Mouse (Mus musculus) T-helper 17 cell (primary cell): ENCODE data around the gene Myh13.

ENCODE experiments used
- in situ Hi-C, 2 experiments: fragments of 300-600 bp; cut with MboI, MseI; formaldehyde crosslinking; loops; 1 replicate in 1 of 2; 2 replicates in 1 of 2; pipeline ENCODE4 v1.15.1; 2025; ENCODE audit warnings: high pct_unique_total_duplicates in 2 of 2

Myh13 gene

DNA sequence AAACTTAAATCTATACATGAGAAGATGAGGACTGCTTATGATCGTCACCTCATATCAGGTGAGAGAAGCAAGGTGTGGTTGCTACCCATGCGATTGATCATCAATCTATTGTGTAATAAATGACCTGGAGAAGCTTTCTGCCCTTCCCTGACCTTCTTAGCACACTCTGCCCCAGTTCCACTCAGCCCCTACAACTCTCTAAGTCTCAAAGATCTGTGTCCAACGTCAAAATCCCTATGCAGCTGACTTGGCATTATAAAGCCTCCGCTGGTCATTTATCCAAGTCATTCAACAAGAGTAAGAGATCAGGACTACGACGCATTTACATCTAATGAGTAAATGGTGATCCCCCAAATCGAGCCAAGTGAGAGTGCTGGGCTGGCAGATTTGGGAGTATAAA is at the start of gene Myh13:
Myh13 (plus strand) TSS at position 301 of the 400 bp plus-strand sequence.
- in situ Hi-C loops, result no loop called here

DNA sequence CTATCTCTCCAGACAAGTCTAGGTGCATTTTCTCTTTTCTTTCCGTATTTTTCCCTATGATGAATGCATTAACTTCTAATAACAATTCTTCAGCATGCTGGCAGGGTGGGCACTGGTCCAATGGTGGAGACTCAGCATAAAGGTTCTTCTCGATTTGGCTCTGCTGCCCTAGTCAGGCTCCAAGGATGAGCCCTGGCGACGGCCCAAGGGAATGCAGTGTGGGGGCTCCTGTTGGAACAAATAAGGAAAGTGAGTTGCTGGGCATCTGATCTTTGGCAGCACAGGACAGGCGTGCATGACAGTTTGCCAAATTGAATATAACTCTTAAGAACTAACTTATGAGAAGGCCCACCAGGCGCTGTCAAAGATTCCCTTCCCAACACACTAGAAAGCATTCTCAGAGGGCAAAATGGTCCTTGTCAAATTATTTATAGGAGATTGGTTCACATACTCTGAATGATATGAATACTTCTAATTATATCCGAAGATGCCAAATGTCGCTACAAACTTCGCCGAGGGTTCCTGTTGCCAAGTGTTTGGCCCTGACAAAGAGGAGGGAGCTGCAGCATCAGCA is 44.8 kb upstream of the Myh13 start, which contains the start of gene Myh8:
Myh8 (plus strand) TSS at position 524 of the 574 bp plus-strand sequence.
- in situ Hi-C loops, result no loop called here

DNA sequence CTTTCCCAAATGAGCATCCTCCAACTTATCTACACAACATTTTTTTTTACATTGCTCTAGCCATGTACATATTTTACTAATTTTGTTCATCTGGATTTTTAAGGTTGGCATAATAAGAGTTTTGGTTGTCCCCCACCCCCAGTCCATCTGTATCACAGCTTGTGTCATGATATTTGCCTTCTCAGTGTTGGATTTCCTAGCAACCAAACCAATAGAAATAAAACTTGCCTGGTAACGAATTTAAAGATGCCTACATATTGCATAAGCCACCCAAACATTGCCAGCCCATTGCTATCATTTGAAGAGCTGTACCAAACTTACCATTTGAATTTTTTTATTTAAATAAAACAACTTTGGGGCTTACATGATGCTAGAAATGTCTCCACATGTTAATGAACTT is 28.0 kb upstream of the Myh13 start:
- in situ Hi-C loops, result no loop called here

DNA sequence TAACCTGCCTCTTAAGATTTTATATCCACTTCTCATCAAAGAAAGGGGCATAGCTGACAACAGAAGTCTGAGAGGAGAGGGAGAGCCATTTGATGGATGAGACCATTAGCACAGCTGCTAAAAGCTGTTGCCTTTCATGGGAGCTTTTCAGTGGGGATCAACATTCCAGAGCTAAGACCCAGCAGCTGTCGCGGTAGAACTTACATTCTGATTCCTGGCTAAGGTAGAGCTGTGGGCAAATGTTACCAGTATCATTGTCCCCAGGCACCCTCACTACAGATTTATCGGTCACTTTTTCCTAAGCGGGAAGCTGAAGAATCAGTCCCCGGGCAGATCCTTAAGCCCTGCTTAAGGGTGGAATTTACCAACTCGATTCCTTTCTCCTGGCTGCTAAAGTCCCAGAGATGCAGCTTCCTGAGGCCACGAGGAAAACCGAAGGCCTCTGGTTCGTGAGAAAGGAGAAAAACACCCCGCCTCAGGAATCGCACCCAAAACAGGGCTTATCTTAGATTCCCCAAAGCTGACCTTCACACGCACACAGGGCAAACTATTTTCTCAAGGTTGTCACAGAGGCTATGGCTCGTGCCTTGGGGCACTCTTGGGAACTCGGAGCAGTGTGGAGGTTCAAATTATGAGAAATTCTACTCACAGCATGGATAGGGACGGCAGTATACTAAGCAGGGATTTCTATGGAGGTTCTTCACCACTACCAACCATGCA is 7.6 kb upstream of the Myh13 start:
- in situ Hi-C loops, result no loop called here

DNA sequence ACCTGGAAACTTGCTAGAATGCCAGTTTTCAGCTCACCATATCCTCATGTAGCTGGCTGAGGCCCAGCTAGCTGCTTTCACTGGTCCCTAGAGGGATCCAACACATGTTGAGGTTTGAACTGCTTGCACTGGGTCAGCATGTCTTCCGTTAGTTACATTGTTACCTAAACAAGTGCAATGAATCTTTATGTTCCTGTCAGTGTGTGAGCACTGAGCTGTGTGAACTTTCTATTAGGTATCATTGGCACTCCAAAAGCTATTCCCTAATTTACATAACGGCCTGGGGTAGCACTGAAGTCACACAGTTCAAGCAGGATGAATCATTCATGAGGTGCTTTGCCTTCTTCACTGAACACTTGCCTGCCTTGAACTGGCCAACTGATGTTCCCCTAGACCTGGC is 5.1 kb downstream of the Myh13 start:
- in situ Hi-C loops, result no loop called here

DNA sequence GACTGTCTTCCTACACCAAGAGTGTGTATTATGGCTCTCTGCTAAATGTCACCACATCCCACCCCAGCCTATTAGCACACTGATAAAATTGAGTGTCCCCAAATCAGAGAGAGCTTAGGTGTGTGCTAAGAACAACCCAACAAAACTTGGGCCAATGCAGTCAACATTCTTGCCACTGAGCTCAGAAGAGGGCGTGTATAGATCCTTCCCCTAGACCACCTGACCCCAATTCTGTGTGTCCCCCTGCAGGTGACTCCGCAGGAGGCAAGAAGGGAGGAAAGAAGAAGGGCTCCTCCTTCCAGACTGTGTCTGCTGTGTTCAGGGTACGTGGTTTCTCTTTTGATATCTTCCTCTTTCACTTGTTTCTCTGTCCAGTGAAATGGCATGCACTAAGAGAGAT is 23.1 kb downstream of the Myh13 start:
- in situ Hi-C loops, result loop anchor here in 1 of 2 experiments (10.0 kb wide), 1 partner anchor 350 kb away; no protein-coding TSS in a partner anchor

DNA sequence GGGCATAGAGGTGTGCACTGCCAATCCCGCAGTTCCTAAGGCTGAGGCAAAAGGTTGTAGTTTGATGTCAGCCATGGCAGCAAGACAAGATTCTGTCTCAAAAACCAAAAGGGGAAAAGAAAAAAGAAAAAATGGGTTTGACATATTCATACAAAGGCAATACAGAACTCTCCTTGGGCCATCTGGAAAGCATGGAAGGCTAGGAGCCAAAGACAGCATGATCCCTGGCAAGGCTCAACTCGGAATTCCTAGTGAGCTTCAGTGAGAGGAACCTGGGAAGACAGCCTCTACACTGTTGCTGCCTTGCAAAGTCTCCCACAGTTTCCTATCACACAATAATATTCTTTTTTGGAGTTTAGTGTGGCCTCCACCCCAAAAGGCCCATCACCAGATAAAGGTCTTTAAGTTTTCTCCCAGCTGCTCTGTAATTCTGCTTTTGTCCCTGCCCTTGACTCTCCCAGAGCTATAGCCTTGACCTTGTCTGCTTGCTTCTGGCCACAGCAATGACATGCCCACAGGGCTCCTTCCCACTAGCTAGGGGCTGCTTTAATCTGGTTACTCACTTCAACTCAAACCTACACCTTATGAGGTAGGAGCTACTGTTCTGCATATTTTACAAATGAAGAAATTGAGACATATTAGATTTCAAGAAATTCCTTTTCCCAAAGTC is 23.9 kb downstream of the Myh13 start:
- in situ Hi-C loops, result loop anchor here in 1 of 2 experiments (10.0 kb wide), 1 partner anchor 351 kb away; no protein-coding TSS in a partner anchor

DNA sequence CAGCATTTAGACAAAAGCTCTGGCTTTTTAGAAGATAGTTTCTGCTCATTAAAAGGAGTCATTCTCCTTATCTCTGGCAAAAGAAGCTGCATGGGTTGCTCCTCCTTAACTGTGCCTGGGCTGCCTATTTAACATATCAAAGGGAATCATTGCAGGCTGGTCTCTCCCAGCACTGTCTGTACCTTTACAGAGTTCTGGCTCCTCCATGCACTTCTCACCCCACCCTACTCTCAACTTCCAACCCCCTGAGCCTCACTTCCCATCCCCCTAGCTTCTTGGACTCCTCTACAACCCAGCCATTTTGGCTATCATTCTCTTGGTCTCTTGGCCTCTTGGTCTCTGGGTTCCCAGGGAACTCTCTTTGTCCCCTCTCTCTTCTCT is 24.4 kb downstream of the Myh13 start:
- in situ Hi-C loops, result loop anchor here in 1 of 2 experiments (10.0 kb wide), 1 partner anchor 351 kb away; no protein-coding TSS in a partner anchor

DNA sequence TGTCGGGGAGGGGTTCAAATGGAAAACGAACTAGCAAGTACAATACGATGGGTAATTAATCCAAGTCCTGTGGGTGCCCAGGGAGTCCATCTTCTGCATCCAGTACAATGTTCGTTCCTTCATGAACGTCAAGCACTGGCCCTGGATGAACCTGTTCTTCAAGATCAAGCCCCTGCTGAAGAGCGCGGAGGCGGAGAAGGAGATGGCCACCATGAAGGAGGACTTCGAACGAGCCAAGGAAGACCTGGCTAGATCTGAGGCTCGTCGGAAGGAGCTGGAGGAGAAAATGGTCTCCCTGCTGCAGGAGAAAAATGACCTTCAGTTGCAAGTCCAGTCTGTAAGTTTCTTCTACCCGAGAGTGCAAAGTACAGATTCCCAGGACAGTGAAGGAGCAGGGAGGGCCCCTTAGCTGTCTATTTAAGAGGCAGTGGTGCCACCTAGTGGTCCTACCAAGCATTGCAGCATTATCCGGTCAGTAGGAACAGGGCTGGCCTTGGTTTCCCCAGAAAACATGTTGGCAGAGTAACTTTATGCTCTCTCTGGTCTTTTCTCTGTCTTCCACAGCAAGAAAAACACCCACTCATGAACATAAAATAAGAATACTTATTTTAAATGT is 28.8 kb downstream of the Myh13 start:
- in situ Hi-C loops, result loop anchor here in 1 of 2 experiments (5.0 to 10.0 kb wide), 2 partner anchors 238 to 335 kb away; no protein-coding TSS in a partner anchor

DNA sequence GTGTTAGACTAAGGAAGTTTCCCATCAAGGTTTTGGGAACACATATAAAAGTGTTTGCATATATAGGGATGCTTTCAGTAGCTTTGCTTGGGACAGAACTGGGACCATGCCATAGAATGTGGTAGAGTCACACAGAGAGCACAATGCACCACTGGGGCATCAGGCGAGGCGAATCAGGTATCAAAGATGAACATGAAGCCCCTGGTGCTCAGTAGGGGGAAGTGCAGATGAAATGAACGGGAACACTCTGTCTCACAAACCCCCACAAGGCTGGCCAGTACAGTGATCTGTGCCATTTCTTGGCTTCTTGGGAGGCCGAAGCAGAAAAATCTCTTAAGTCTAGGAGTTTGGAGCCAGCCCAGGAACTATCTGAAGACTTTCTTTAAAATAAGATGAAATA is 31.6 kb downstream of the Myh13 start:
- in situ Hi-C loops, result loop anchor here in 1 of 2 experiments (5.0 to 10.0 kb wide), 2 partner anchors 241 to 338 kb away; no protein-coding TSS in a partner anchor

DNA sequence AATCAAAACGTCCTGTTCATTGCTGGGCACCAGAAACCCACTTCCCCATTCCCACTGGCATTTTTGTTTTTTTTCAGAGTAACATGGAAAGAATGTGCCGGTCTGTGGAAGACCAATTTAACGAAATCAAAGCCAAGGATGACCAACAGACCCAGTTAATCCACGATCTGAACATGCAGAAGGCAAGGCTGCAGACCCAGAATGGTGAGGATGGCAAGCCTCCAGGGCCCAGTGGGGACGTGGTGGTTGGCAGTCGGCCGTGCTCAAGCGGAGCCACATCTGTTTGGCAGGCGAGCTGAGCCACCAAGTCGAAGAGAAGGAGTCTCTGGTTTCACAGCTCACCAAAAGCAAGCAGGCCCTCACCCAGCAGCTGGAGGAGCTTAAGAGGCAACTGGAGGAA is 36.6 kb downstream of the Myh13 start:
- in situ Hi-C loops, result loop anchor here (5.0 to 10.0 kb wide), 2 partner anchors 246 to 343 kb away; no protein-coding TSS in a partner anchor

DNA sequence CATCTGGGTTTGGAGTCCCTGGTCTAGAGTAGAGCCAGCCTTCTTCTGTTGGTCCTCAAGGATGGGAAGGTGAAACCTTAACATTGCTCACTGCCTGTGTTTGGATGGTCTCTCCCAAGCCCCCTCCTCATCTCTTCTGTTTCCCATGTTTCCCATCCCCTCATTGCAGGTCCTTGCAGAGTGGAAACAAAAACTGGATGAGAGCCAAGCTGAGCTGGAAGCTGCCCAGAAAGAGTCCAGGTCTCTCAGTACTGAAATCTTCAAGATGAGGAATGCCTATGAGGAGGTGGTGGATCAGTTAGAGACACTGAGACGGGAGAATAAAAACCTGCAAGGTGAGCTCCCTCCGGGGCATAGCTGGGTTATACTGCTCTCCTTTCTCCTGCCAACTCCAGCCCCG is 40.8 kb downstream of the Myh13 start:
- in situ Hi-C loops, result no loop called here

DNA sequence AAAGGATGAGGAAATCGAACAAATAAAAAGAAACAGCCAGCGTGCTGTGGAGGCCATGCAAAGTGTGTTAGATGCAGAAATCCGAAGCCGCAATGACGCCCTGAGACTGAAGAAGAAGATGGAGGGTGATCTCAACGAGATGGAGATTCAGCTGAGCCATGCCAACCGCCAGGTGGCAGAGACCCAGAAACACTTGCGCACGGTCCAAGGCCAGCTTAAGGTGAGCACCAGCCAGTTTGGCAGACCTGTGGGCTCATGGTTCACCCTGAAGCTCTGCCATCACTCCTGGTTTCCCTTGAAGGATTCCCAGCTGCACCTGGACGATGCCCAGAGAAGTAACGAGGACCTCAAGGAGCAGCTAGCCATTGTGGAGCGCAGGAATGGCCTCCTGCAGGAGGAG is 43.1 kb downstream of the Myh13 start:
- in situ Hi-C loops, result no loop called here

DNA sequence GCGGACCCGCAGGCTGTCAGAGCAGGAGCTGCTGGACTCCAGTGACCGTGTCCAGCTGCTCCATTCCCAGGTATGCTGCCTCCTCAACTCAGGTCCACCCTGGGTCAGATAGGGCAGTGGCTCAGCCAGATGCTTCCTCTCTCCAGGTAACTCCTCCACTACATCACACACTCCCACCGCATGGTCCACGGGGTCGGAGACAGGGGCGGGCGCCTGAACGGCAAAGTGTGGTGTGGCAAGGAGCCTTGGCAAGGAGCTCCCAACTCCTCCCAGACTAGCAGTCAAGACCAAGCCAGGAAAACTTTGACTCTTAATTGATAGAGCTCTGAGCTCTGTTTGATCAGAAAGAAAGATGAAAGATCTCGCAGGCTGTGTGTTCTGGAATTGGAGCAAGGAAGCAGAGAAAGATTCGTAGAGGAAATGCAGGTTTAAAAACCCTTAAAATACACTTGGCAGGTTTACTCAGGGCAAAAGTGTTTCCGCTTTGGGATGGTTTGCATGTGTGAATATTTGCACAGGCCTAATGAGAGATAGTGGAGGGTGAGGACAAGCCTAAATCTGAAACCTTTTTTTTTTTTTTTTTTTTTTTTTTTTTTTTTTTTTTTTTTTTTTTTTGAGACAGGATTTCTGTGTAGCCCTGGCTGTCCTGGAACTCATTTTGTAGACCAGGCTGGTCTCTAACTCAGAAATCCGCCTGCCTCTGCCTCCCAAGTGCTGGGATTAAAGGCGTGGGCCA is 43.7 kb downstream of the Myh13 start:
- in situ Hi-C loops, result no loop called here

DNA sequence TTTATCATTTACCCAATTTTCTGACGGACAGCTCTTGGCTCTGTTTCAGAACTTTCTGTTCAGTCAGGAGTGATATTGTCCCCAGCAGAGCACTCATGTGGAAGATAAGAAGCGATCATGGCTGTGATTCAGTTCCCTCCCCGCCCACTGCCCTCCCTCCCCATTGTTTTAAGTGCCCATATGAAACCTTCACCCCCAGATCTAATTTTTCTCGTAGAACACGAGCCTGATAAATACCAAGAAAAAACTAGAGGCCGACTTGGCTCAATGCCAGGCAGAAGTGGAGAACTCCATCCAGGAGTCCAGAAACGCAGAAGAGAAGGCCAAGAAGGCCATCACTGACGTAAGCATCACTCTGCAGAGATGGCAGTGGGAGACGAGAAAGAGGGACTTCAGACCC is 45.5 kb downstream of the Myh13 start:
- in situ Hi-C loops, result no loop called here

DNA sequence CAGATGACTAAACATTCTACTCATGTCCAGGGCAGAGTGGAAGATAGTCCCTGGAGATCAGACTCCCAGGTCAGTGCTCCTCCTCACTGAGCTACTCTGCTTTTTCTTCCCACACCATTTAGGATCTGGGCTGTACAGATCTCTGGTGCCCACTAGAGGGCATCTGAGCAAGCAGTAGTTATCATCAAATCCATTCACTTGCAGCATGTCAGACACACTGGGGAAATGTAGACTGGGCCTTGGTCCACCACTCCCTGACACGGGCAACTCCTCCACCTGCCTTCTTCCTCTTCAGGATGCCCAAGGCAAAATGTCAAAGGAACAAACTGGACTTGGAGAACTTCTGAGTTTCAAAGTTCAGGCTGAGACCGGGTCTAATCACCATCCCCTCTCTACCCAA is 51.9 kb downstream of the Myh13 start:
- in situ Hi-C loops, result loop anchor here in 1 of 2 experiments (10.0 kb wide), 1 partner anchor 359 kb away; no protein-coding TSS in a partner anchor

DNA sequence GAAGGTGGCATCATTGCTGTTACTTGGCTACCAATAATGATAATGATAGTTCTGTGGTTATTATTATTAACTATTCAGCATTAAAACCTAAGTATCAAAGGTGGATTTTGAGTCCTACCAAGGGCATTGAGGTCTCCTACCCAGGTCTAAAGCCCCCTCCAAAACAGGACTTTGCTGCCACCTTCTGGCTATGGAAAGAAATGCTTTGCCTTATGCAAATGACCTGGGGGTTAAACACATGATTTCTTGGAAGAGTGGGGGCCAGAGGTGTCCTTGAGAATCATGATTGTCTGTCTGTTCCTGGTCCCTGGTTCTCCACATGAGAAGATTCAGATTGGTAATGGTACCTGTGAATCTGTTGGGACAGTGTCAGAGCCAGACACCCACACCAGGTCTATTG is 54.9 kb downstream of the Myh13 start:
- in situ Hi-C loops, result loop anchor here in 1 of 2 experiments (10.0 kb wide), 1 partner anchor 362 kb away; no protein-coding TSS in a partner anchor

DNA sequence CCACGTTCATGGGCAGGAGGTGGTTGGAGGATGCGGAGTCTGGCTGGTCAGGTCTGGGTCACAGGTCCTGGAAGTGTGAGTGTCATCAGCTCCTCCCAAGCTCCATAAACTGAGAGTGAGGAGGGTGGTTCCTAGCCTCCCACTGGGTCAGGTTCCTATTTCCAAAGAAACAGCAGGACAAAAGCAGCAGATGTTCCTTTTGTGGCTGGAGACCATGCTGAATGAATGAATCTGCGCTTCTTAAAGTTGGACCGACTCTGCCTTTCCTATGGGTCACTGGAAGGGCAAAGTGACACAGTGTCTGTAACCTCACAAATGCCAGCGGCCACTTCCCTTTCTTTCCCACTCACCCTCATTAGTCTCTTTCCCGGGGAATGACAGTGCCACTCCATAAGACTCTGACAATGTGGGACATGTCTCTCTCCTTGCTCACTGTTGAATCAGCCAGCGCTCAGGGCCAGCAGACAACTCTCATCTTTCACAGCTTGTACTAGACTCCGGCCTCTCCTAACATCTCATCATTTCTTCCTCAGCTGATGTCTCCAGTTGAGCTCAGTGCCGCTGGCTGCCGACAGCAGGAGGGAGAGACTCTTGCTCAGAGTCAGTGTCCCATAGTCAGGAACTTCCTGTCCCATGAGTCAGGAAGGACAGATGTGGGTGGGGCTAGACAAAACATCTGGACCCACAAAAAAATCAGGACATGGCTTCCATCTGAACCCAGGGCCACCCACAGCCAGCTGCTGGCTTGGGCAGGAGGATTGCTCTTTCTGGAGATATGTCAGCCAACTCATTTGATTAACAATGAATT is 58.4 kb downstream of the Myh13 start:
- in situ Hi-C loops, result loop anchor here in 1 of 2 experiments (10.0 kb wide), 1 partner anchor 365 kb away; no protein-coding TSS in a partner anchor

DNA sequence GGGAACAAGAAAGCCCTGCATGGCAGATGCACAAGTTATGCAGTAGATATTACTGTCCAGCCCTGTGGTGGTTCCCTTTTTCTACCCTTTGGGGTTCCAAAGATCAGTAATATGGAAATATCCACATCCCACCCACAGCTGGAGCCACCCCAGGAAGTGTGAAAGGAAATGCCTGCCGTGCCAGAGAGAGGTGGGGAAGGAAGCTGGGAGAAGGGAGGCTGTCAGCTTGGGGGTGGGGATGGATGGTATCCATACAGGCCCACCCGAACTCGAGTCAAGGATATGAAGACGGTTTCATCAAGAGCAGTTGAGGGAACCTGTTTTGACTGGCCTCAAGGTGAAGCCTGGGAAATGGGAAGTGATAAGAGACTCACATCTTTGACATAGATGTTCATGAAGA is 60.4 kb downstream of the Myh13 start:
- in situ Hi-C loops, result no loop called here

DNA sequence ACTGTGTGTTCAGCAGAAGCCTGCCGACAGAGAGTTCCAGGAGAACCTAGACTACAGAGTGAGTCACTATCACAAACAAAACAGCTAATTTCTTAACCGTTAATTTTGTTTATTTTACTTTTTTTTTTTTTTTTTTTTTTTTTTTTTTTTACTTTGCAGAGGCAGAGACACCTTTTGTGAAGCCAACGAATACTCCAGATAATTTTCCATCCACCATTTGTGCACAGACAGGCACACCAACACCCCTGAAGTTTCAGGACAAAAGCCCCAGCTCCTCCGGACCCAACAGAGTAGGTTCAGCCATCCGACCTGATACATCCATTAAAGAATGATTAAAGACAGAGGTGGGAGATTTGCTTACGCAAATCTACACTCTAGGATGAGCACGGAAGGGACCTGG is 63.2 kb downstream of the Myh13 start:
- in situ Hi-C loops, result no loop called here
